Mouse (Mus musculus) gastrocnemius, postnatal 4 days (tissue): ENCODE results near the gene Cenpo. TPM values are rescaled to one million over a fixed set of nuclear protein-coding genes. Genes with fewer than 3 reads are reported as not detected.

Experiments
- DNase-seq, 2 experiments: peaks; one replicate each; pipeline ENCODE4 v3.0.0; 2021 to 2022; ENCODE audit warnings: low spot score in 2 of 2, mixed read lengths in 2 of 2
- total RNA-seq, 2 experiments: library from RNA; stranded (reverse); gene quantifications; 2 replicates each; pipeline ENCODE4 v1.2.3; 2021

The Cenpo gene
- total RNA-seq, 2 experiments from 2014 or later: 8.0 to 8.2 TPM

GRCm38 (mm10) chr12:4157466-4157865, 76.6 kb downstream of the Cenpo start:
- DNase-seq: no peak

DNA sequence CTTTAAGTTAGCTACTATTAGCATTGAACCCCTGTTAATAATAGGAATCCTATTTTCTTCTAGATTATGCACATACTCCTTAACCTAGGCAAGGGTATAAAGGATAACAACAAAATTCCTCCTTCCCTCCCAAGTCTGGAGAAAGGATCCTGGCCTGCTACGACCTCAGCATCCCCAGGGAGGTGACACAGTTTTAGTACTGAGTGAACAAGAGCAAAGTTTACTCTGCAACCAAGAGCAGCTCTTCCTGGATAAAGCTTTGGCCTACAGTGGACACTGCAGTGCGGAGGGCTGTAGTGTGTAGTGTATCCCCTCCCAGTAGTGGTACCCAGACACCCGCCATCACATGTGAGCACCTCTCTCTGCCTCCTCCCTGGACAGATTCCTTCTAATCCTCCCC, 82.1 kb downstream of the Cenpo start:
- no peak for DNase-seq

DNA sequence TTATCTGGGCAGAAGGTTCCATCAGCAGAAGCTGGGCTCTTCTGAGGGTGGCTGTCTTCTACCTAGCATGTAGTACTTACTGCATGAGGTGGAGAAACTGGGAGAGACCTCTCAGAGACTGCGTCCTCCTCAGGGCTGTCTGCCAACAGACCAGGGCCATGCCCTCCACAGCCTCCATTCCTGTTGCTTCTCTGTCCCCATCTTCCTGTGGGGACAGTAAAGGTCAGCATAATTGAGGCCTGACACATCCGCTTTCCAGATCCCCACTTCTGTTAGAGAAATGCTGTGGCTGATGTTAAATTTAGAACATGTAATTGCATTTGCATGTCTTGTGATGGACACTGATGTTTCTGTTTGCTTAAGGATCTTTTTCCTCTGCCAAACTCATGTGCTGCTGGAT, 83.2 kb downstream of the Cenpo start:
- no peak for DNase-seq

Other genes with a start within 250 kb of the Cenpo start
- 10 to 100 TPM; 12.2 to 13.0 TPM for gene Efr3b, start 195.4 kb downstream of the Cenpo start, total RNA-seq
- 1 to 10 TPM; 7.0 to 8.9 TPM for gene Dnajc27, start 151.7 kb downstream of the Cenpo start, total RNA-seq
- gene Adcy3, start 101.2 kb downstream of the Cenpo start, total RNA-seq: 1 to 10 TPM; 9.4 to 10.0 TPM
- 1 to 10 TPM; 4.8 to 5.0 TPM for gene Ptrhd1, start 267 bp downstream of the Cenpo start, total RNA-seq
- 10 to 100 TPM; 51.1 to 52.3 TPM for gene Ncoa1, start 242.9 kb upstream of the Cenpo start, total RNA-seq